Mouse (Mus musculus) neural tube, embryonic 14.5 days (tissue): ENCODE measurements around the gene Alg6. TPM values are rescaled to one million over a fixed set of nuclear protein-coding genes. Genes with fewer than 3 reads are reported as not detected.

Experiments used
- ATAC-seq: fragments of 200-750 bp; cut with Nextera tagmentation; 2 replicates; pipeline ENCODE4 v1.8.0; 2017; ENCODE audit warnings: low read depth, mild to moderate bottlenecking, moderate TSS enrichment, moderate library complexity
- H3K27ac ChIP-seq: fragments of 300-500 bp; sonication (generic); 2 replicates; pipeline ENCODE4 v1.5.1; 2014; ENCODE audit warnings: low read depth, mild to moderate bottlenecking, control low read depth, low read length, moderate library complexity, mixed read lengths
- H3K27me3 ChIP-seq: fragments of 300-500 bp; sonication (generic); 2 replicates; pipeline ENCODE4 v1.6.1; 2014; ENCODE audit warnings: low read length; ENCODE audit not compliant: control insufficient read depth, insufficient read depth
- H3K36me3 ChIP-seq: fragments of 300-500 bp; sonication (generic); 2 replicates; pipeline ENCODE4 v1.6.1; 2014; ENCODE audit warnings: low read length, mixed read lengths; ENCODE audit not compliant: control insufficient read depth, insufficient read depth
- H3K4me1 ChIP-seq: fragments of 300-500 bp; sonication (generic); 2 replicates; pipeline ENCODE4 v1.6.1; 2014; ENCODE audit warnings: low read length; ENCODE audit not compliant: control insufficient read depth, insufficient read depth
- H3K4me2 ChIP-seq: fragments of 300-500 bp; sonication (generic); 2 replicates; pipeline ENCODE4 v1.6.1; 2014; ENCODE audit warnings: mild to moderate bottlenecking, low read depth, low read length, control low read depth
- H3K4me3 ChIP-seq: fragments of 300-500 bp; sonication (generic); 2 replicates; pipeline ENCODE4 v1.5.1; 2014; ENCODE audit warnings: low read depth, low read length, control low read depth, mixed read lengths
- H3K9ac ChIP-seq: fragments of 300-500 bp; sonication (generic); replicated peaks from 2 replicates; pipeline ENCODE4 v1.6.1; 2014; ENCODE audit warnings: low read depth, mild to moderate bottlenecking, control low read depth, low read length, mixed read lengths
- H3K9me3 ChIP-seq: fragments of 300-500 bp; sonication (generic); 2 replicates; pipeline ENCODE4 v1.6.1; 2016; ENCODE audit warnings: low read length; ENCODE audit not compliant: control insufficient read depth
- WGBS: fragments of 180-500 bp; shearing (Covaris S2); extraction: QIAGEN DNeasy Blood & Tissue Kit; methylation state at CpG from one replicate; pipeline ENCODE4 v1.1.7; 2014; 5-methylcytosine and 5-hydroxymethylcytosine counted together
- polyA plus RNA-seq: library from polyadenylated mRNA; unstranded; fragments of >200 nt; fragmentation: Nextera tagmentation; extraction: Ambion mirVana; gene quantifications from 2 replicates; pipeline ENCODE4 v1.2.1, GENCODE M21; 2014

Alg6 gene
- polyA plus RNA-seq = 12.3 and 15.9 TPM in 2 replicates

- Histone ChIP-seq H3K4me3 (peak within 1 kb of the TSS; percentile 64), H3K36me3 (no peaks in the 10 kb centered on the region), H3K9me3 (no peaks in the 10 kb centered on the region), H3K27ac (0 out of 2 replicates have a peak within 1 kb of the TSS, but pooled peaks have one; percentile 12), H3K4me1 (no peaks in the 10 kb centered on the region), H3K9ac (peak within 1 kb of the TSS; percentile 67), H3K27me3 (no peaks in the 10 kb centered on the region), H3K4me2 (peak within 1 kb of the TSS; percentile 64)
- peak; percentile 94 for ATAC-seq
- WGBS = 4% methylated on average over 42 of the region's 46 CpGs
These were observed at the start of gene Alg6 for GRCm38 (mm10) chr4:99714904-99715782. Gene Alg6 (plus strand): TSS chr4:99715664.

GRCm38 (mm10) chr4:99670203-99670851, 45.1 kb upstream of the Alg6 start:
- no peak for ATAC-seq
- Histone ChIP-seq H3K9ac (no peak overlapping the region), H3K27ac (no peak overlapping the region), H3K9me3 (no peaks in the 10 kb centered on the region), H3K36me3 (no peaks in the 10 kb centered on the region), H3K27me3 (peaks cover 4% of the 10 kb centered on the region), H3K4me3 (no peak overlapping the region), H3K4me2 (no peak overlapping the region), H3K4me1 (no peaks in the 10 kb centered on the region)
- WGBS = 89% methylated on average over 7 of the region's 7 CpGs

- Histone ChIP-seq H3K36me3 (no peaks in the 10 kb centered on the region), H3K27me3 (no peaks in the 10 kb centered on the region), H3K27ac (no peak overlapping the region), H3K9ac (no peak overlapping the region), H3K4me2 (no peak overlapping the region), H3K4me1 (no peaks in the 10 kb centered on the region), H3K4me3 (no peak overlapping the region), H3K9me3 (no peaks in the 10 kb centered on the region)
- ATAC-seq = no peak
These were observed 40.3 kb upstream of the Alg6 start for GRCm38 (mm10) chr4:99675191-99675590.

GRCm38 (mm10) chr4:99683941-99684340, 31.5 kb upstream of the Alg6 start:
- Histone ChIP-seq H3K9me3 (no peaks in the 10 kb centered on the region), H3K9ac (no peak overlapping the region), H3K4me1 (no peaks in the 10 kb centered on the region), H3K36me3 (no peaks in the 10 kb centered on the region), H3K4me2 (no peak overlapping the region), H3K4me3 (no peak overlapping the region), H3K27me3 (no peaks in the 10 kb centered on the region), H3K27ac (no peak overlapping the region)
- ATAC-seq = no peak
- 92% methylated on average over 6 of the region's 6 CpGs for WGBS

DNA sequence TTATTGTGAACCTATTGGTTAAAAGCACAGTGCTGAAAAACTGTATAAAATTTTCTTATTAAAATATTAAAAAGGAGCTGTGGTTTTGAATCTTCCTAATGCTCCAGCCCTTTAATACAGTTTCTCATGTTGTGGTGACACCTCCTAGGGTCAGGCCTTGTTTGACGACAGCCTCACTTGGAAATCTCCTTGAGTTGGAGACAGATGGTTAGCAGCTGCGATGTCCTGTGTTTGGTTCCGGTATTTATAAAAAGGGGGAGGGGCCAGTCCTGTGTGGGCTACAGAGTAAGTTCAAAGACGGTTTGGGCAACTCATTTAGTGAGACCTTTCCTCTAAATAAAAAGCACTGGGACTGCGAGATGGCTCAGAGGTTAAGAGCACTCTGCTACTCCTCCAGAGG, 29.2 kb upstream of the Alg6 start:
- no peak for ATAC-seq
- H3K27ac ChIP-seq = no peak overlapping the region
- WGBS = 68% methylated on average over 5 of the region's 5 CpGs
- no peaks in the 10 kb centered on the region for H3K27me3 ChIP-seq
- no peak overlapping the region for H3K4me2 ChIP-seq
- H3K9ac ChIP-seq = no peak overlapping the region
- no peaks in the 10 kb centered on the region for H3K36me3 ChIP-seq
- no peak overlapping the region for H3K4me3 ChIP-seq
- H3K9me3 ChIP-seq = no peaks in the 10 kb centered on the region
- no peaks in the 10 kb centered on the region for H3K4me1 ChIP-seq

- Histone ChIP-seq H3K27me3 (no peaks in the 10 kb centered on the region), H3K9me3 (no peaks in the 10 kb centered on the region), H3K9ac (no peak overlapping the region), H3K4me2 (no peak overlapping the region), H3K4me3 (no peak overlapping the region), H3K4me1 (no peaks in the 10 kb centered on the region), H3K27ac (no peak overlapping the region), H3K36me3 (no peaks in the 10 kb centered on the region)
- ATAC-seq = no peak
- 88% methylated on average over 6 of the region's 6 CpGs for WGBS
These were observed 2.8 kb upstream of the Alg6 start for GRCm38 (mm10) chr4:99712583-99713183.

DNA sequence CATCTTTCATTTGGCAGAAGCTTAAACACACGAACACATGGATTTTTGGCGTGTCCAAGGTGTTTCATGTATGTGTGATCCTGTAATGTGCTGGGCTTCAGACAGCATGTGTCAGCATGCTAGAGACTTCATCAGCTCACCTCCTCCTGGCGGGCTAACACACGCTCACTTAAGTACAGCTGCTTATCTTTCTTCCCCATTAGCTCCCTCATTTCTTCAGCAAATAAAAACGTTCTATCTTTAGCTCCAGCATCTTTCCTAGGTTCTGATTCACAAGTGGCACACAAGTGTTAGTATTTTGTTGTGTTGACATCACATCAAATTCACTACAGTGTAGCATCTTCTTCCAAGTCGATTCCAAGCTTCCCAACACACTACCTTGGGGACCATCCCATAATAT, 1.5 kb upstream of the Alg6 start:
- Histone ChIP-seq H3K27ac (no peak overlapping the region), H3K4me1 (no peaks in the 10 kb centered on the region), H3K27me3 (no peaks in the 10 kb centered on the region), H3K9me3 (no peaks in the 10 kb centered on the region), H3K4me3 (no peak overlapping the region), H3K36me3 (no peaks in the 10 kb centered on the region), H3K4me2 (no peak overlapping the region), H3K9ac (no peak overlapping the region)
- 91% methylated on average over 6 of the region's 6 CpGs for WGBS
- ATAC-seq = no peak

- Histone ChIP-seq H3K4me1 (no peaks in the 10 kb centered on the region), H3K4me2 (peak overlapping the region; percentile 64), H3K27ac (0 out of 2 replicates have a peak overlapping the region, but pooled peaks have one; percentile 12), H3K4me3 (peak overlapping the region; percentile 64), H3K27me3 (no peaks in the 10 kb centered on the region), H3K9me3 (no peaks in the 10 kb centered on the region), H3K9ac (peak overlapping the region; percentile 67), H3K36me3 (no peaks in the 10 kb centered on the region)
- 28% methylated on average over 25 of the region's 25 CpGs for WGBS
- ATAC-seq = peak; percentile 69; the same call in 1 of the 2 replicates
These were observed 436 bp downstream of the Alg6 start for GRCm38 (mm10) chr4:99715783-99716416.
